Mouse (Mus musculus) lung, postnatal 4 days (tissue): ENCODE measurements around the gene Hist2h2be.
"Not testable (repeated sequence)": the region's sequence is repeated elsewhere in the genome, so short reads cannot be mapped to it uniquely, and the experiment has no call there.

Experiments
- DNase-seq, 2 experiments: peaks; one replicate each; pipeline ENCODE4 v3.0.0; 2021

Hist2h2be gene

GRCm38 (mm10) chr3:96239949-96240798 is 19.3 kb downstream of the Hist2h2be start, which contains the start of gene Hist2h2aa2:
Hist2h2aa2 (minus strand) TSS chr3:96240276.
- peak; percentile 97 to 98 for DNase-seq

DNA sequence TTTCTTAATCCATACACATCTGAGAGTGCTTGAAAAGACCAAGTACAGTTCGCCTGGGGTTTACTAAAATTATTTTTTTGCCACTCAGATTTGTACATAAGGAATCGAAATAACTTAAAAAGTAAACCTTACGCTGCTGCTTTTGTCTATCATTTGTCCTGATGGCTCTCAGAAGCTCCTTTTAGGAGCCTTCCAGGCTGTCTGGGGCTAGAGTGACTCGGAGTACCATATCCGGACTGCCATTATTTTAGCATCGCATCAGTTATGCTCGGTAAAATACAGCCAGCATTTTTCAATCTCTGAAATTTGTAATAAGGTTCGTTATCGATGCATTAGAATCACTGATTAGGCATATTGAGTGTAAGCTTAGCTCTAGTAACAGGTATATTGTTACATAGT is 19.9 kb downstream of the Hist2h2be start:
- DNase-seq, result no peak

DNA sequence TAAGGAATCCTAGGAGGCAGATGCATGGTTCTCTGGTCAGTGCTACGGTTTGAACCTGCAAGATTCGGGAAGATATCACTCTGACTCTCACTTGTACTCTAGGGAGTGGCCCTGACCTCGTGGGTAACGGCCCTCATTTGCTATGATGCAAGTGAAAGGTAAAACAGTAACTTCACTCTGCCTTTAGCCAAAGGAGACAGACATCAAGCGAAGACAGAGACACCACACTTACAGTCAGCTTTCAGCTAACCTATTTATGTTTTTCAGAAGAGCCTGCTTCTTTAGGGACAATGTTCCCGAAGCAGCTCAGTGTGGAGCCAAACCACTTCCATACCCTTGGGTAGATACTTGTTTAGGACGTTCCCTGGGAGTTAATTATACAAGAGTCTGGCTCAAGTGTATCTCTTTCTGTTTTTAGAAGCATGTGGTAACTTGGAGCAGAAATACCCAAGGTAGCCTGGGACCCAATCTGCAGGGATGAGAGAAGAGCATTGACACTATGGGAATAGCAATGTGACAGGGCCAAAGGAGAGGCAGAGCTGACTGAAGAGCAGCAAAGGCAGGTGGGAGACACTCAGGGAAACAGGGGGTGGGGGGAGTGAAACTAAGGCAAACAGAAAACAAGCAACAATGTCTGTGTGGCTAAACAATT is 23.1 kb downstream of the Hist2h2be start:
- no peak for DNase-seq

DNA sequence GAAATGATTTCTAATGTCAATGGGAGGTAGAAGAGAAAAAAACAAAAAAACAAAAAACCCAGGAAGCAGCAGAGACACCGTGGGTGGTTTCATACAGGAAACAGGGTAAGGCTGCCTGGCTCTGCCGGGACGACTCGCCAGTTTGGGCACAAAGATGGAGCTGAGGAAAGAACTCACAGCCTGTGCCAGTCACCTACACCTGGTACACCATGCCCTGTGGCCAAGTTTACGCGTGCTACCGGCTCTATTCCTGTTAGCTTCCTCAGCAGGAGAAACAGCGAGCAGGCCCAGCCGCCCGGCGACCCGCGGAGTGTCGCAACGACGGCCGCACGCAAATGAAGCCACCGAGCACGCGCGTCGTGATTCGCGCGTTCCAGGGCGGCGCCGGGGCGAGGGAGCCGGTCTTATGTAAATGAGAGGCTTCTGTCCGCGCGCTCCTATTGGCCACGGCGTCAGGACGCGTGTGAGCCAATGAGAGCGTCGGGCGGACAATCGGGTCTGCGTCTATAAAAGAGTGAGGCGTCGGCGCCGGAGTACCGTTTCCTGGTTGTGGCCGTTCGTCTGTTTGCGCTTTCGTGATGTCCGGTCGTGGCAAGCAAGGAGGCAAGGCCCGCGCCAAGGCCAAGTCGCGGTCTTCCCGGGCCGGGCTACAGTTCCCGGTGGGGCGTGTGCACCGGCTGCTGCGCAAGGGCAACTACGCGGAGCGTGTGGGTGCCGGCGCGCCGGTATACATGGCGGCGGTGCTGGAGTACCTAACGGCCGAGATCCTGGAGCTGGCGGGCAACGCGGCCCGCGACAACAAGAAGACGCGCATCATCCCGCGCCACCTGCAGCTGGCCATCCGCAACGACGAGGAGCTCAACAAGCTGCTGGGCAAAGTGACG is 24.3 kb downstream of the Hist2h2be start, which contains the start of gene Hist2h2aa1:
Gene Hist2h2aa1, plus strand, starts transcription at position 495 of the 884 bp plus-strand sequence.
- peak; percentile 90 to 94 for DNase-seq

DNA sequence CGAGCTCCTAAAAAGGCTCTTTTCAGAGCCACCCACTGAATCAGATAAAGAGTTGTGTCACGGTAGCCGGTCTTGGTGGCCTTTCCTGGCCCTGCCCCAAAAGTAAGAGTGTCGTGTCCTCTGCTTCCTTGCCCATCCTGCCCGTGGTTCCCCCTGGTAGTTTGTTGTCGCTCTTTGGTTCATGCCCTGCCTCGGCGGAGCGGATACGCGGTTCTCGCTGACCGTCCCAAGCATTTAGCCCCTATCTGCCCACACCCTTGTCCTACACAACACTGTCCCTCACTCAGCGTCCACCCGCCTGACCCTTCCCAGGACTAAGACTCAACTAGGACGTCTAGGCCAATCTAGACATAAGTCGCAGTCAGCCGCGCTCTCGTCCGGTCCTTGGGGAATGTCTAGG is 25.1 kb downstream of the Hist2h2be start:
- not testable (repeated sequence) for DNase-seq

DNA sequence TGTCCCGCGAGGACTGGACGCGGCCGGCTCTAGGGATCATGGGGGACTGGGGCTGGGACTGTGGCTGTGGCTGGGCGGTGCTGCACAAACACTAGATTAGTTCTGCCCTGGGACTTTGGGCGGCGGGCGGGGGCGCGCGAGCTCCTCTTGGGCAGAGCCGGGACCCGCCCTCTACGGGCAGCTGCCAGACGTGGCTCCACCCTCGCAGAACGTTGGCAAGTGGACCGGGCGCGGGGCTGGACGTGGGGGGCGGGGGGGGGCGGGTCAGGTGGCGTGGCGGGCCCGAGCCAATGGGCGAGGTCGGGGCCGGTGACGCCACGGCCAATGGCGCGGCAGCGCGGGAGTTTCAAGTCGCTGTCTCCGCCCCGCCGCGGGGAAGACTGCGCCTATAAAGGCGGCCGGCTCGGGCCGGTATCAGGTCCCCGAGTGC is 25.5 kb downstream of the Hist2h2be start, which contains the start of gene Hist2h3c1:
Gene Hist2h3c1, plus strand, starts transcription at position 259 of the 430 bp plus-strand sequence.
- peak in 1 of 2 experiments; percentile 56 for DNase-seq

GRCm38 (mm10) chr3:96247356-96248140 is 26.6 kb downstream of the Hist2h2be start:
- DNase-seq, result no peak

DNA sequence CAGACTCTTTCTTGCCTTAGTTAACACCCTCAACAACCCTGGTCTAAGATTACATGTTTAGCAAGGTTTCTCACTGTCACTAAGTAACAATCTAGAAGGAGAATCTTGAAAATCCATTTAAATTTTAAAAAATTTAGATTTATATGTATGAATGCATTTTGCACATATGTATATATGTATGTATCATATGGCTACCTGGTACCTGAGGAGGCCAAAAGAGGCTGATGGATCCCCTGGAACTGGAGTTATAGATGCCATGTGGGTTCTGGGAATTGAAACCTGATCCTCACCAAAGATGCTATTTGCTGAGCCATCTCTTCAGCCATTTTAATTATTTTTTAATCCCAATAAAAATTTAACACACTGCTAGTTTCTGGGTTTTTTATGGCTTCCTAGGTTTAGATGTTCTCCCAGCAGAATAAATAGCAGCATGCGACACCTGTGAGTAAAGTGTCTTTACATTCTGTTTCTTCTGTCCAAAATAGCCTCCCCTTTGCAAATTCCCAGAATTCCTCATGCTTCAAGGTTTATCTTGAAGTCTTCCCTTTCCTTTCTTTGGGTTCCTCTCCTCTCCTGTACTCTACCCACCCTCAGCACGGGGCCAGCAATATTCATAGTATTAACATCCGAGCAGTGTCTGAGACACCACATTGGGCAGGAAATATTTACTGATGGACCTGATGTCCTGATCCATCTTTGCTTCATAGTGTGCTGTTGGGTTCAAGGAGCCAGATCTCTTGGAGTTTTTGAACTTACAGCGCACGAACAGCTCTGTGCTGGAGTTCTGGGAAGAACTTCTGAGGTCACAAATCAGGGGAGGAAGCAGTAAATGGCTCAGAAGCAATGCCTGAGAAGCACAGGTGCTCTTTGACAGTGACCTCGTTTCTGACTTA is 27.5 kb downstream of the Hist2h2be start:
- DNase-seq, result no peak

DNA sequence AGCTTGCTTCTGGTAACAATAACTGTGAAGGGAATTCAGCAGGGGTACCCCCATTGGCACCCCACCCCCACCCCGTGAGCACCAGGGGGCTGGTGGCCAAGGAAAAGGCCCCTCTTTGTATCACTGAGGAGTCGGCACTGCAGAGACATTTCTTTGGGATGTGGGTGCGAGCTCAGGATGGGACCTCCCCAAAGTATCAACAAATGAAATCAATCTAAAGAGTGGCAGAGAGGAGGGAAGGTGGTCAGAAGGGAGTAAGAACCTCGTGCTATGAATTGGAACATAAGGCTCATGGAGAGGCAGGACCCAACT is 28.1 kb downstream of the Hist2h2be start:
- DNase-seq, result no peak

DNA sequence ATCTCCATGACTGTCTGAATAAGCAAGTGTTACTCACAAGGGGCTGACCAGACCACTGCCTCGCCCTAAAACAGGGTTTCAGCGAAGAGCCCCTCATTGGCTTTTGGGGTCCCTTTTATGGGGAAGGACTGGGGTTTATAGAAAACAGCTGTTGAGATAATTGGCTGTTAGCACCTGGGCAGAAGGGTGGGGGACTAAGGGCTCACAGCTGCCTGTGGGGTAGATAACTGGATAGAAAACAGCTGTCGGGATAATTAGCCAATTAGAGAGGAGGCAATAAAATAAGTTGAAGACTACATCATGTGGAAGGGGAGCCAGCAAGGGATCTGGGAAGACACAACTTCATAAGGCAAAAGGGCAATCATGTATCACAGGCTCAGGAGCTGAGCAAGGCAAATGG is 30.0 kb downstream of the Hist2h2be start:
- no peak for DNase-seq

- no peak for DNase-seq
Measured at GRCm38 (mm10) chr3:96251787-96252186, 30.9 kb downstream of the Hist2h2be start.

DNA sequence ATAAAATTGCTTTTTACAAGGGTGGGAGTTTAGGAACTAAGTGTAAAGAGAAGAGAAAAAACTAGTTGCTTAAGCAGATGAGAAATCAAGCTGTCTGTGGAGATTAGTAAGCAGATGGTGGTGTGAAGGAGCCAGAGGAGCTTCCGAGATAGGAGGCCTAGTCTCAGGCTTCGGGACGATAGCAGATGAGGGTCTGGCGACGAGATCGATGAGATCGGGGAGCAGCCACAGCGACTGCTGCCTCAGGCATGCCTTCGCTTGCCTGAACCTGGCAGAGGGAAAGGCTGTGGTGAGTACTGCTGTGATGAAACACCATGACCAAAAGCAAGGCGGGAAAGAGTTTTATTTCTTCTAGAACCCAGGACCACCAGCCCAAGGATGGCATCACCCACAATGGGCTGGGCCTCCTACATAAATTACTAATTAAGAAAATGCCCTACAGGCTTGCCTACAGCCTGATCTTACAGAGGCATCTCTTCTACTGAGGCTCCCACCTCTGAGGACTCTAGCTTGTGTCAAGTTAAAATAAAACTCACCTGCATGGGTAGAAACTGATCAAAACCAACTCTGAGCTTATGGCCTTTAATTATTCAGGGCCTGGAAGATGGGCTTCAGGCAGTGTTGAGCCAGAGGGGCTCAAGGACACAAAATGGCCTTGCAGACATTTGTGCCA is 33.9 kb downstream of the Hist2h2be start:
- no peak for DNase-seq

DNA sequence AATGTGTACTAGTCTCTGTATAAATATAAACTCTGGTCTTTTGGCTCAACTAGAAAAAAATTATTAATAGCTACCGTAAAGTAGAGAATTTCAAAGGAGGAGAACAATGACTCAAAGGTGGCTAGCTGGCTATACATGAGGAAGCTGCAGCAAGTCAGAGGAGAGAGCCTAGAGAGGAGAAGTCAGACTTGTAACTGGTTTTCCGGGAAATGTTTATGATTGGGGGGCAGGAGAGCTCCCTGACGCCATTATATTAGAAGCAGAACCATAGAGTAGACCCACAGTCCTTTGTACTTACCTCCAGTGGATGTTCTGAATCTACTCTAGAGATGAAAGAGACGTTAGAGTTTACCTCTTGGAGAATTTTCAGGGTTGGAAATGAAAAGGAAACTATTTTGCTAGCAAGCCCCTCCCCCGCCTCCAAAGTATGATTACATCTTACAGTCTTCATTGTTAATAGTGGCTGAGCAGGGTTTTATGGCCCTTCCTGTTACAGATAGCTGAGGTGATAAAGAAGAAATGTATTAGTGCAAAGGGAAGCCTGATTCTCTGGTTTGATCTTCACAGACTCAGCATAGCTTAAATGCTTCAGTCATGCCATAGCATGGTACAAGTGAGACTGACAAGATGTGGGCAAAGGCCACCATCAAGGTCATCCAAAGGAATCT is 35.1 kb downstream of the Hist2h2be start:
- peak in 1 of 2 experiments; percentile 23 for DNase-seq

DNA sequence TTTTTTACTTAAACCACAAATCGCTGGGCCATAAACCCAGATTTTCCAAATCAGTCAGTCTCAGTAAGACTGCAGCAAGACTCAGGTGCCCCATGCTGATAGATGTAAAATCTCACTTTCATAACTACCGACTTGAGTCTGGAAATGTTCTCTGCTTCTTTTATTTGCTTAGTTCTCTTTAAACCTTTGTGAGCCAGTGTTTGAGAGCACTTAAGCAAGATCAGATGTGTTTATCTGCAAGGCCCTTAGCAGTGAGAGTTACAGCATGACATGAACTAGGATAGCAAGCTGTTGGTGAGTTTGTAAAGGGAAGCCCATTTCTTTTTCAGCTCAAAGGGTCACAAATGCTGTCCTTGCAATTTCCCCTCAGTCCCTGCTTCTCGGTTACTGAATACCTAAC is 36.3 kb downstream of the Hist2h2be start:
- no peak for DNase-seq

- DNase-seq, result no peak
Measured at GRCm38 (mm10) chr3:96260220-96260619, 39.3 kb downstream of the Hist2h2be start.

DNA sequence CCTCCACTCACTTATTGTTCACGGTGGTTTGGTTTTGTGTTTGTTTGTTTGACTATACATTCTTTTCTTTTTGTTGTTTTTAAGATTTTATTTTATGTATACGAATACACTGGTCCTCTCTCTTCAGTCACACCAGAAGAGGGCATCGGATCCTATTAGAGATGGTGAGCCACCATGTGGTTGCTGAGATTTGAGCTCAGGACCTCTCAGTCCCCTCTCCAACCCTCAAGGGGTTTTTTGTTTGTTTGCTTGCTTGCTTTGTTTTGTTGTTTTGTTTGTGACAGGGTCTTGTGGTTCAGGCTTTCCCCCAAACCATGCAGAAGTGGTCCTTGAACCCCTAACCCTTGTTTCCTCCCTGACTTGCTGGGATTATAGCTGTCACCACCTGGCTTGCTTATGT is 40.7 kb downstream of the Hist2h2be start:
- DNase-seq, result no peak

DNA sequence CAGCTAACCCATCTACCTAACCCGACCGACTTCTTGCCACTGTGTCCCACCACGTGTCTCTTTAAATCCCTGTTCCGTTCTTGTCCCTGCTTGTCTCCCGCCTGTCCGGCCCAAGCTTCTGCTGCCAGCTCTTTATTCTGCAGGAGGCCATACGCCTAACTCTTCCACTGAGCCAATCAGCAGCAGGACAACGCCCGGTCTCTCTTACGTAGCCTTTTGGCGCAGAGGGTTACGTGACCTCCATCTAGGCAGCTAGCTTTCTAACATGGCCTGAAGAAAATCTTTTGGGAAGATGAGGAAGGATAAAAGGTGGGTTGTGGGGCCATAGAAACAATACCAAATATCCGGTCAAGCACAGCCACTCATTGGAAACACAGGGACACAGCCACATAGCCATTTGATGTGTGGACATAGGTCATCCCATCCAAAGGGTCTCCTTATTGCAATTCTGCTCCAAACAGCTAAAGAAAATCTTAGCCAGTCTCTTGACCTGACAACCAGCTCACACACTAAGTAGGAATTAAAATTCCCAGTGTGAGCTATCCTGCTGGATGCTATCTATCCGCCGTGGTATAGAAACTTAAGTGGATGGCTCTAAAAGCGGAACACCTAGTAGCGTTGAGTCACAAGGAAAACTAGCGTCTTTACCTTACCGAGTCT is 41.4 kb downstream of the Hist2h2be start:
- DNase-seq, result peak; percentile 84 to 90

DNA sequence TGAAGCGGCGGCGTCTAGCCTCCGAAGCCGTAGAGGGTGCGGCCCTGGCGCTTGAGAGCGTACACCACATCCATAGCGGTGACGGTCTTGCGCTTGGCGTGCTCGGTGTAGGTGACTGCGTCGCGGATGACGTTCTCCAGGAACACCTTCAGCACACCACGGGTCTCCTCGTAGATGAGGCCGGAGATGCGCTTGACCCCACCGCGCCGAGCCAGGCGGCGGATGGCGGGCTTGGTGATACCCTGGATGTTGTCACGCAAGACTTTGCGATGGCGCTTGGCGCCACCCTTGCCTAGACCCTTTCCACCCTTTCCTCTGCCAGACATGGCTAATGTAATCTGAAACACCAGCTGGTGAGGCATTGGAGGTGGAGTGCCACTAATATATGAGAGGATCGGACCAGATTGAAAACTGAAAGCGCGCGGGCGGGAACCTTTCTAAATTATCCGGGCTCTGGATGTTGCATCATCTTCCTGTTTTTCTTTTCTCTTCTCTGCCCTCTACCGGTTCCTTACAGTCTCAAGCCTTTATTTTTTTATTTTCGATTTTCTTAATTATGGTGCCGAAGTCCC is 42.1 kb downstream of the Hist2h2be start, which contains the start of gene Hist2h4:
Gene Hist2h4, minus strand, starts transcription at position 333 of the 572 bp plus-strand sequence.
- peak; percentile 95 to 97 for DNase-seq
